Mouse (Mus musculus) adrenal gland (tissue): ENCODE measurements around the gene Med22.

Experiments
- intact Hi-C: fragments of 180-260 bp; cut with DNase I; formaldehyde crosslinking; loops from one replicate; pipeline ENCODE4 v1.15.1; 2025

The Med22 gene

GRCm38 (mm10) chr2:26878571-26878970 lies 31.9 kb downstream of the Med22 start:
- intact Hi-C loops, result no loop called here

- intact Hi-C loops, result no loop called here
Measured at GRCm38 (mm10) chr2:26870666-26871065, 39.8 kb downstream of the Med22 start.

GRCm38 (mm10) chr2:26864879-26865278 lies 45.6 kb downstream of the Med22 start, which contains the start of gene Abo:
TSS of gene Abo (minus strand) at chr2:26864979.
- intact Hi-C loops, result no loop called here

GRCm38 (mm10) chr2:26862856-26863255 lies 47.6 kb downstream of the Med22 start:
- intact Hi-C loops, result no loop called here
